Mouse (Mus musculus): Measurements from ENCODE around the gene 1600002K03Rik. TPM values are rescaled to one million over a fixed set of nuclear protein-coding genes. Genes with fewer than 3 reads are reported as not detected.

1600002K03Rik gene
- polyA plus RNA-seq, 1 experiment from 2014 or later = 7.8 TPM

- peak overlapping the region; percentile 73 for H3K27ac ChIP-seq (ENCODE audit: low read depth, low read length)
- H3K4me3 ChIP-seq (ENCODE audit: low read depth, low read length) = no peak overlapping the region
- no peak overlapping the region for H3K9ac ChIP-seq (replicated peaks; ENCODE audit: low read depth, low read length)
- H3K36me3 ChIP-seq (ENCODE audit: control insufficient read depth, insufficient read depth, low read length) = peaks cover 53% of the 10 kb centered on the region
- no peak for ATAC-seq (ENCODE audit: low read depth)
- peaks cover 44% of the 10 kb centered on the region for H3K4me1 ChIP-seq (ENCODE audit: control insufficient read depth, insufficient read depth, low read length)
- WGBS = 54% methylated on average over 15 of the region's 15 CpGs
- no peaks in the 10 kb centered on the region for H3K27me3 ChIP-seq (ENCODE audit: control insufficient read depth, insufficient read depth, low read length)
- H3K4me2 ChIP-seq (ENCODE audit: low read depth, low read length) = peak overlapping the region; percentile 11; the same call in 1 of the 2 replicates
- no peaks in the 10 kb centered on the region for H3K9me3 ChIP-seq (ENCODE audit: control insufficient read depth, low read length)
Measured at GRCm38 (mm10) chr10:80157141-80157929, 15.4 kb upstream of the 1600002K03Rik start.

GRCm38 (mm10) chr10:80158307-80158986 lies 14.3 kb upstream of the 1600002K03Rik start:
- H3K27ac ChIP-seq (ENCODE audit: low read depth, low read length) = peak overlapping the region; percentile 71
- no peak for ATAC-seq (ENCODE audit: low read depth)
- H3K27me3 ChIP-seq (ENCODE audit: control insufficient read depth, insufficient read depth, low read length) = no peaks in the 10 kb centered on the region
- no peaks in the 10 kb centered on the region for H3K9me3 ChIP-seq (ENCODE audit: control insufficient read depth, low read length)
- no peak overlapping the region for H3K4me3 ChIP-seq (ENCODE audit: low read depth, low read length)
- H3K4me1 ChIP-seq (ENCODE audit: control insufficient read depth, insufficient read depth, low read length) = peaks cover 33% of the 10 kb centered on the region
- 15% methylated on average over 18 of the region's 18 CpGs for WGBS
- peaks cover 42% of the 10 kb centered on the region for H3K36me3 ChIP-seq (ENCODE audit: control insufficient read depth, insufficient read depth, low read length)
- H3K4me2 ChIP-seq (ENCODE audit: low read depth, low read length) = peak overlapping the region; percentile 51; the same call in 1 of the 2 replicates
- H3K9ac ChIP-seq (replicated peaks; ENCODE audit: low read depth, low read length) = no peak overlapping the region

- Histone ChIP-seq H3K27ac (ENCODE audit: low read depth, low read length) (peak overlapping the region; percentile 71), H3K4me1 (ENCODE audit: control insufficient read depth, insufficient read depth, low read length) (peaks cover 31% of the 10 kb centered on the region)
- ATAC-seq (ENCODE audit: low read depth) = no peak
Measured at GRCm38 (mm10) chr10:80159021-80159560, 13.7 kb upstream of the 1600002K03Rik start.

GRCm38 (mm10) chr10:80159561-80160454 lies 12.9 kb upstream of the 1600002K03Rik start:
- Histone ChIP-seq H3K27me3 (ENCODE audit: control insufficient read depth, insufficient read depth, low read length) (no peaks in the 10 kb centered on the region), H3K36me3 (ENCODE audit: control insufficient read depth, insufficient read depth, low read length) (peaks cover 29% of the 10 kb centered on the region), H3K4me2 (ENCODE audit: low read depth, low read length) (peak overlapping the region; percentile 51), H3K9ac (replicated peaks; ENCODE audit: low read depth, low read length) (peak overlapping the region; percentile 46), H3K27ac (ENCODE audit: low read depth, low read length) (peak overlapping the region; percentile 71), H3K4me3 (ENCODE audit: low read depth, low read length) (peak overlapping the region; percentile 37), H3K9me3 (ENCODE audit: control insufficient read depth, low read length) (no peaks in the 10 kb centered on the region), H3K4me1 (ENCODE audit: control insufficient read depth, insufficient read depth, low read length) (peaks cover 34% of the 10 kb centered on the region)
- ATAC-seq (ENCODE audit: low read depth) = peak; percentile 86
- WGBS = under 1% methylated on average over 52 of the region's 55 CpGs

More at GRCm38 (mm10) chr10:80159021-80159560, 13.7 kb upstream of the 1600002K03Rik start:
- Histone ChIP-seq H3K36me3 (ENCODE audit: control insufficient read depth, insufficient read depth, low read length) (peaks cover 35% of the 10 kb centered on the region), H3K9me3 (ENCODE audit: control insufficient read depth, low read length) (no peaks in the 10 kb centered on the region), H3K4me2 (ENCODE audit: low read depth, low read length) (peak overlapping the region; percentile 51), H3K9ac (replicated peaks; ENCODE audit: low read depth, low read length) (peak overlapping the region; percentile 46), H3K4me3 (ENCODE audit: low read depth, low read length) (peak overlapping the region; percentile 37), H3K27me3 (ENCODE audit: control insufficient read depth, insufficient read depth, low read length) (no peaks in the 10 kb centered on the region)
- WGBS = 6% methylated on average over 12 of the region's 12 CpGs

GRCm38 (mm10) chr10:80160455-80161371 lies 12.0 kb upstream of the 1600002K03Rik start:
- Histone ChIP-seq H3K9me3 (ENCODE audit: control insufficient read depth, low read length) (no peaks in the 10 kb centered on the region), H3K27ac (ENCODE audit: low read depth, low read length) (peak overlapping the region; percentile 71), H3K4me2 (ENCODE audit: low read depth, low read length) (peak overlapping the region; percentile 51; the same call in 1 of the 2 replicates), H3K36me3 (ENCODE audit: control insufficient read depth, insufficient read depth, low read length) (peaks cover 20% of the 10 kb centered on the region), H3K4me3 (ENCODE audit: low read depth, low read length) (peak overlapping the region; percentile 37), H3K9ac (replicated peaks; ENCODE audit: low read depth, low read length) (peak overlapping the region; percentile 11; the same call in 1 of the 2 replicates), H3K27me3 (ENCODE audit: control insufficient read depth, insufficient read depth, low read length) (no peaks in the 10 kb centered on the region), H3K4me1 (ENCODE audit: control insufficient read depth, insufficient read depth, low read length) (peaks cover 40% of the 10 kb centered on the region)
- 2% methylated on average over 30 of the region's 33 CpGs for WGBS
- no peak for ATAC-seq (ENCODE audit: low read depth)

GRCm38 (mm10) chr10:80161522-80162242 lies 11.1 kb upstream of the 1600002K03Rik start:
- Histone ChIP-seq H3K4me3 (ENCODE audit: low read depth, low read length) (no peak overlapping the region), H3K36me3 (ENCODE audit: control insufficient read depth, insufficient read depth, low read length) (peaks cover 11% of the 10 kb centered on the region), H3K27me3 (ENCODE audit: control insufficient read depth, insufficient read depth, low read length) (no peaks in the 10 kb centered on the region), H3K9me3 (ENCODE audit: control insufficient read depth, low read length) (no peaks in the 10 kb centered on the region), H3K9ac (replicated peaks; ENCODE audit: low read depth, low read length) (no peak overlapping the region), H3K4me2 (ENCODE audit: low read depth, low read length) (peak overlapping the region; percentile 51; the same call in 1 of the 2 replicates), H3K4me1 (ENCODE audit: control insufficient read depth, insufficient read depth, low read length) (peaks cover 43% of the 10 kb centered on the region), H3K27ac (ENCODE audit: low read depth, low read length) (no peak overlapping the region; the same call in 1 of the 2 replicates)
- no peak for ATAC-seq (ENCODE audit: low read depth)
- WGBS = 13% methylated on average over 7 of the region's 7 CpGs

- Histone ChIP-seq H3K4me1 (ENCODE audit: control insufficient read depth, insufficient read depth, low read length) (peaks cover 41% of the 10 kb centered on the region), H3K36me3 (ENCODE audit: control insufficient read depth, insufficient read depth, low read length) (peaks cover 6% of the 10 kb centered on the region), H3K27me3 (ENCODE audit: control insufficient read depth, insufficient read depth, low read length) (no peaks in the 10 kb centered on the region), H3K9me3 (ENCODE audit: control insufficient read depth, low read length) (no peaks in the 10 kb centered on the region), H3K9ac (replicated peaks; ENCODE audit: low read depth, low read length) (no peak overlapping the region), H3K27ac (ENCODE audit: low read depth, low read length) (no peak overlapping the region), H3K4me2 (ENCODE audit: low read depth, low read length) (no peak overlapping the region), H3K4me3 (ENCODE audit: low read depth, low read length) (no peak overlapping the region)
- no peak for ATAC-seq (ENCODE audit: low read depth)
- WGBS = 85% methylated on average over 3 of the region's 3 CpGs
Measured at GRCm38 (mm10) chr10:80162243-80162608, 10.5 kb upstream of the 1600002K03Rik start.
